8 mouse cellular contexts compared by ENCODE assay signal in genomic region chr16:96235366-96235970, GRCm38 (mm10). TPM values are rescaled to one million over a fixed set of nuclear protein-coding genes. Genes with fewer than 3 reads are reported as not detected.
A peak's percentile ranks its signal among the peaks of the same experiment; 100 is the strongest.
DNase-seq lines count a peak whose midpoint lies in the region; ATAC-seq and TF ChIP-seq lines count a peak whose summit lies in the region.

TSS of gene B3galt5 (plus strand) at chr16:96235801.

- no peak for DNase-seq in cerebellum, adult 2 months
- DNase-seq in cerebellum, adult 11-12 months = no peak
- peak; percentile 37 to 38 for DNase-seq in right cerebral cortex, postnatal 10 days (ENCODE audit: low spot score in 2 of 2)
- no peak for DNase-seq in right cerebral cortex, postnatal 25 days
- no peak for DNase-seq in left cerebral cortex, postnatal 36 days (ENCODE audit: low spot score in 2 of 2)
- no peak for DNase-seq in spleen, adult 12 weeks (ENCODE audit: low spot score)
- no peak for DNase-seq in stomach, postnatal 0 days (ENCODE audit: low spot score)
- DNase-seq in adrenal gland, postnatal 25 days = no peak

- no peaks in the 10 kb centered on the region for H3K27me3 ChIP-seq in cerebellum, adult 2 months (ENCODE audit: control insufficient read depth, insufficient read depth, low read length)
- H3K27me3 ChIP-seq in stomach, postnatal 0 days (ENCODE audit: control insufficient read depth, insufficient read depth, low read length) = no peaks in the 10 kb centered on the region

- 85% methylated on average over 17 of the region's 17 CpGs for WGBS in cerebellum, adult 2 months
- 81% methylated on average over 17 of the region's 17 CpGs for WGBS in stomach, postnatal 0 days

- no peaks in the 10 kb centered on the region for H3K9me3 ChIP-seq in stomach, postnatal 0 days (ENCODE audit: control insufficient read depth, low read length)

- no peak for TF ChIP-seq POLR2A in cerebellum, adult 2 months (IDR thresholded peaks at IDR 0.05; ENCODE audit: borderline replicate concordance, insufficient read depth, low read length)

- no peak within 1 kb of the TSS for H3K27ac ChIP-seq in cerebellum, adult 2 months (ENCODE audit: insufficient read depth, low read length)
- H3K27ac ChIP-seq in stomach, postnatal 0 days (replicated peaks) = no peak within 1 kb of the TSS

- no peak for TF ChIP-seq EP300 in stomach, postnatal 0 days (optimal IDR thresholded peaks at IDR 0.05)

- TF ChIP-seq CTCF in cerebellum, adult 2 months (IDR thresholded peaks at IDR 0.05; ENCODE audit: borderline replicate concordance, insufficient read depth, low read depth, low read length) = no peak
- TF ChIP-seq CTCF in stomach, postnatal 0 days (IDR thresholded peaks at IDR 0.05; ENCODE audit: low read depth) = no peak

- H3K4me1 ChIP-seq in cerebellum, adult 2 months (ENCODE audit: control insufficient read depth, insufficient read depth, low read length) = no peaks in the 10 kb centered on the region
- no peaks in the 10 kb centered on the region for H3K4me1 ChIP-seq in stomach, postnatal 0 days (replicated peaks; ENCODE audit: control insufficient read depth, insufficient read depth)

- intact Hi-C loops in left cerebral cortex, postnatal 36 days (cut with DNase I) = no loop called here

- no peaks in the 10 kb centered on the region for H3K36me3 ChIP-seq in stomach, postnatal 0 days (ENCODE audit: control insufficient read depth, insufficient read depth, low read length)

- ATAC-seq in stomach, postnatal 0 days (ENCODE audit: low FRiP score, low TSS enrichment) = no peak

- H3K4me3 ChIP-seq in cerebellum, adult 2 months (replicated peaks; ENCODE audit: insufficient read depth, low read depth, low read length) = no peak within 1 kb of the TSS
- H3K4me3 ChIP-seq in stomach, postnatal 0 days (ENCODE audit: low read depth, low read length) = no peak within 1 kb of the TSS

- no peak within 1 kb of the TSS for H3K9ac ChIP-seq in stomach, postnatal 0 days (ENCODE audit: low read length)

- no peak within 1 kb of the TSS for H3K4me2 ChIP-seq in stomach, postnatal 0 days (replicated peaks; ENCODE audit: low read depth)

RNA-seq across cellular contexts. Expression of gene B3galt5, which starts in this region (rescaled TPM):
- polyA plus RNA-seq in cerebellum, adult 2 months (2012; rRNA removed) = 32.1 and 38.6 TPM in 2 replicates
- total RNA-seq in left cerebral cortex, postnatal 36 days (2021) = 10 to 100 TPM; 19.5 to 19.9 TPM
- 8.7 and 10.6 TPM in 2 replicates for polyA plus RNA-seq in stomach, postnatal 0 days (2015; fragmentation: Nextera tagmentation; extraction: Ambion mirVana)
- total RNA-seq in adrenal gland, postnatal 25 days (2021) = 0.24 TPM in 1 of 2 replicates, not detected in the other

Comparison
In these comparisons a context has a peak if more than half of its experiments do, and no peak if none do; other contexts are left out.
1. RNA of gene B3galt5 (total RNA-seq): 19.5 to 19.9 TPM in left cerebral cortex, postnatal 36 days; 0.24 TPM in adrenal gland, postnatal 25 days; every median in the first group is over 10 times any median in the second.
2. DNase-seq: peak in right cerebral cortex, postnatal 10 days (2 of 2); none in cerebellum, adult 2 months (0 of 2), cerebellum, adult 11-12 months (single experiment), right cerebral cortex, postnatal 25 days (single experiment), left cerebral cortex, postnatal 36 days (0 of 2), spleen, adult 12 weeks (single experiment), stomach, postnatal 0 days (single experiment) and adrenal gland, postnatal 25 days (single experiment).